Comparison of ENCODE assay signal across 22 mouse cellular contexts in the genomic region with DNA sequence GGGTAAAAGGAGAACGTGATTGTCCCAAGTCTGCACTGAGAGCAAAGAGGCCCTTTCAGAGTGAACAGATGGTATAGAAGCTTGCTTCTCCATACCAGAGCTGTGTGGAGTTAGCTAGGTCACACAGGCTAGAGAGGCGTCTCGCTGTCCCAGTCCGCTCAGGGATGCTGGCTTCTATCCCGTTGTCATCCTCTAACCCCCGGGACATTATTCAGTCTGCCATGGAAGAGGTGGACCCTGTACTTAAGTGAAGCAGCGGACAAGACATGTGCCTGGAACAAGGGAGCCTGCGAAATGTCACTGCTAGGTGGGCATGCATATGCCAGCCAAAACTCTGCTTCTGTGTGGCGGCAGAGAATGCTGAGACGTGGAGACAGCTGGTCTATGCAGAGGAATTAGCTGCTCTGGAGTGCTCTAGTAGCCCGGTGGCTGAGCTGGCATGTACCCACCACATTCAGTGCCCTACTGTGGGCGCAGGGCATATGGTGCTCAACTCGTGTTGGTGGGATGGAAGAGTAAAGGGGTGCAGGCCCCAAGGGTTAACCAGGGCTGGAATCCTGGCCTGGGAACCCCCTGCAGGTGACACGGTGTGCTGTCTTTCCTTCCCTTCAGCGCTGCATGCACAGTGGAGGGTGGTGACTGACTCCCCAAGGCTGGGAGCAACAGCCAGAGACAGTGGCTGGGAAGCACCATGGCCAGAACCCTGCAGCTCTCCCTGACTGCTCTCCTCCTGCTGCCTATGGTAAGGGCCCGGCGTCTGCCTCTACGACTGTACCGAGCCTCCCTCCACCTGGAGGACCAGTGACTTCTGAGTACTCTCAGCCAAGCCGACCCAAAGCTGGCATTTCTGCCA. TPM values are rescaled to one million over a fixed set of nuclear protein-coding genes. Genes with fewer than 3 reads are reported as not detected.
DNase-seq lines count a peak whose midpoint lies in the region; ATAC-seq and TF ChIP-seq lines count a peak whose summit lies in the region.
"Had no signal": no experiment of that assay in that cellular context is flagged by ENCODE, and none has a peak within 500 bp of the region (broad histone marks: within the 10 kb centered on the region; RNA-seq: fewer than 3 reads in every experiment).

No protein-coding gene starts in this region.

- 52% methylated on average over 18 of the region's 20 CpGs for WGBS in hindbrain, postnatal 0 days

- ATAC-seq in cerebellum, adult (ENCODE audit: insufficient number of reproducible peaks, low FRiP score, low TSS enrichment): peak; percentile 52; the same call in 1 of the 2 replicates
- 0 out of 2 replicates have a peak, but pooled peaks have one; percentile 32 for ATAC-seq in hindbrain, postnatal 0 days
- ATAC-seq: intestine, embryonic 16.5 days; Patski had no signal

- H3K27ac ChIP-seq in hindbrain, postnatal 0 days: peak overlapping the region; percentile 41; the same call in 1 of the 2 replicates
- H3K27ac ChIP-seq: embryonic facial prominence, embryonic 10.5 days; heart, adult 2 months; kidney, embryonic 15.5 days; limb, embryonic 15.5 days; liver, embryonic 15.5 days; midbrain, embryonic 12.5 days had no signal

- H3K27me3 ChIP-seq in hindbrain, postnatal 0 days (ENCODE audit: insufficient read depth, low read length): no peaks in the 10 kb centered on the region
- H3K27me3 ChIP-seq: Patski had no signal

- H3K4me3 ChIP-seq in hindbrain, postnatal 0 days (ENCODE audit: low read length): no peak overlapping the region
- H3K4me3 ChIP-seq: embryonic facial prominence, embryonic 10.5 days; heart, adult 2 months; kidney, embryonic 15.5 days; limb, embryonic 15.5 days; liver, embryonic 15.5 days; midbrain, embryonic 12.5 days had no signal

- intact Hi-C loops in left cerebral cortex, postnatal 4 days (cut with DNase I): loop anchor here (5.0 kb wide), 1 partner anchor 43 kb away; no protein-coding TSS in a partner anchor

- H3K4me1 ChIP-seq in hindbrain, postnatal 0 days (ENCODE audit: insufficient read depth, low read length): peaks cover 18% of the 10 kb centered on the region; the same call in 1 of the 2 replicates
- H3K4me1 ChIP-seq: embryonic facial prominence, embryonic 10.5 days; kidney, embryonic 15.5 days; limb, embryonic 15.5 days; liver, embryonic 15.5 days had no signal

- no peak for DNase-seq in cerebellum, postnatal 4 days (ENCODE audit: low spot score in 2 of 2)
- DNase-seq in left cerebral cortex, postnatal 4 days: peak; percentile 68
- no peak for DNase-seq in left cerebral cortex, adult 8-10 months (ENCODE audit: low spot score in 2 of 2)
- DNase-seq in cerebellum, adult 9-10 months: peak; percentile 71
- peak; percentile 32 for DNase-seq in hindbrain, postnatal 0 days (ENCODE audit: low spot score)
- no peak for DNase-seq in thymus, postnatal 36 days
- no peak for DNase-seq in kidney, adult 11 months
- DNase-seq: adrenal gland, adult 8-10 months; gastrocnemius, postnatal 25 days; heart, adult 2 months; heart, postnatal 36 days; kidney, postnatal 4 days; right cerebral cortex, postnatal 4 days had no signal

- 0 out of 2 replicates have a peak overlapping the region, but pooled peaks have one; percentile 16 for H3K4me2 ChIP-seq in hindbrain, postnatal 0 days (ENCODE audit: low read depth, low read length)
- H3K4me2 ChIP-seq: kidney, embryonic 15.5 days; limb, embryonic 15.5 days; liver, embryonic 15.5 days; midbrain, embryonic 12.5 days had no signal

- no peaks in the 10 kb centered on the region for H3K9me3 ChIP-seq in hindbrain, postnatal 0 days (ENCODE audit: low read length)
- H3K9me3 ChIP-seq: embryonic facial prominence, embryonic 10.5 days; kidney, embryonic 15.5 days; limb, embryonic 15.5 days; liver, embryonic 15.5 days; midbrain, embryonic 12.5 days had no signal

- H3K9ac ChIP-seq in hindbrain, postnatal 0 days (replicated peaks; ENCODE audit: low read length): no peak overlapping the region; the same call in 1 of the 2 replicates
- H3K9ac ChIP-seq: kidney, embryonic 15.5 days; limb, embryonic 15.5 days; liver, embryonic 15.5 days; midbrain, embryonic 12.5 days had no signal

- 0 out of 2 replicates have a peak, but pooled peaks have one; percentile 2 for TF ChIP-seq CTCF in hindbrain, postnatal 0 days (IDR thresholded peaks at IDR 0.05; ENCODE audit: low read depth)

- peaks cover 23% of the 10 kb centered on the region; the same call in 1 of the 2 replicates for H3K36me3 ChIP-seq in hindbrain, postnatal 0 days (ENCODE audit: insufficient read depth, low read length)
- H3K36me3 ChIP-seq: embryonic facial prominence, embryonic 10.5 days; kidney, embryonic 15.5 days; limb, embryonic 15.5 days; liver, embryonic 15.5 days had no signal

RNA-seq across cellular contexts. Expression of a gene that starts 8.0 kb away (rescaled TPM):
- 100 to 1,000 TPM; 112 to 131 TPM for total RNA-seq in left cerebral cortex, postnatal 4 days (2021)
- 100 to 1,000 TPM; 119 to 131 (median 123) TPM for total RNA-seq in left cerebral cortex, adult 8-10 months (2022)
- 236 and 269 TPM in 2 replicates for total RNA-seq in hindbrain, postnatal 0 days (2014; rRNA removed)
- polyA plus RNA-seq in hindbrain, postnatal 0 days (2015; fragmentation: Nextera tagmentation; extraction: Ambion mirVana): 67.1 and 72.2 TPM in 2 replicates
- total RNA-seq: common myeloid progenitor, adult 5-6 weeks had no signal

Comparison
In these comparisons a context has a peak if more than half of its experiments do, and no peak if none do; other contexts are left out.
1. DNase-seq: peak in left cerebral cortex, postnatal 4 days (single experiment), cerebellum, adult 9-10 months (single experiment) and hindbrain, postnatal 0 days (single experiment); none in cerebellum, postnatal 4 days (0 of 2), left cerebral cortex, adult 8-10 months (0 of 2), thymus, postnatal 36 days (0 of 2) and kidney, adult 11 months (single experiment).